9 mouse cellular contexts compared by ENCODE assay signal in the genomic region with DNA sequence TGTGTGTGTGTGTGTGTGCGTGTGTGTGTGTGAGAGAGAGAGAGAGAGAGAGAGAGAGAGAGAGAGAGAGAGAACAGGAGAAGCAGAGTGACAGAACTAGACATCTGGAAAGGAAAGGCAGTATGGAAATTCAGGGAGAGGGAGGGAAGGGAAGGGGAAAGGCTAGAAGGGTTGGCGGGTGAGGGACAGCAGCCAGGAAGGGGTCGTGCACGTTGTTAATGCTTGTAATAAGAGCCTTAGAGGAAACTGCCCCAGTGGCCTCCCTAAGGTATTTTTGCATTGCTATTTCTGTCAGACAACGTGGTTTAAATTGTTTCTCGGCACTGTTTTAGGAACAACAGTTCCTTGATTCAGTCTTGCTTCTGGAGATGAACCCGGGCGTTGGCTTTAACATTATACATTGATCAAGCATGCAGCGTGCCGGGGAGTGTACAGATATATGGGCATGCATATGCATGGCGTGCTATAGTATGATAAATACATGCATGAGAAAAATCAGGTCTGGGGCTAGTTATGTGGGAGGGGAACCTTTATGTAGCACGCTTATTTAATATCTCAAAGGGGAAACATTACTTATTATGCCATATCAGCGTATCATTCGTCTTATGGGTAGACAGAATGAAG. TPM values are rescaled to one million over a fixed set of nuclear protein-coding genes. Genes with fewer than 3 reads are reported as not detected.
DNase-seq lines count a peak whose midpoint lies in the region; ATAC-seq and TF ChIP-seq lines count a peak whose summit lies in the region.
"Had no signal": no experiment of that assay in that cellular context is flagged by ENCODE, and none has a peak within 500 bp of the region (broad histone marks: within the 10 kb centered on the region; RNA-seq: fewer than 3 reads in every experiment).

No protein-coding gene starts in this region.

- 35% methylated on average over 14 of the region's 14 CpGs for WGBS in kidney, postnatal 0 days
- WGBS in embryonic facial prominence, embryonic 13.5 days, result 17% methylated on average over 14 of the region's 14 CpGs
- 33% methylated on average over 14 of the region's 14 CpGs for WGBS in hindbrain, embryonic 14.5 days
- WGBS in neural tube, embryonic 15.5 days, result 35% methylated on average over 14 of the region's 14 CpGs
- WGBS in lung, postnatal 0 days, result 42% methylated on average over 14 of the region's 14 CpGs

- no peak overlapping the region for H3K9ac ChIP-seq in kidney, postnatal 0 days (ENCODE audit: low read depth, low read length)
- no peak overlapping the region for H3K9ac ChIP-seq in embryonic facial prominence, embryonic 13.5 days
- 0 out of 2 replicates have a peak overlapping the region, but pooled peaks have one; percentile 17 for H3K9ac ChIP-seq in hindbrain, embryonic 14.5 days
- H3K9ac ChIP-seq in neural tube, embryonic 15.5 days (replicated peaks), result no peak overlapping the region
- no peak overlapping the region for H3K9ac ChIP-seq in lung, postnatal 0 days (replicated peaks; ENCODE audit: low read depth)

- no peak for TF ChIP-seq CTCF in kidney, postnatal 0 days (IDR thresholded peaks at IDR 0.05; ENCODE audit: low read depth)
- TF ChIP-seq CTCF in lung, postnatal 0 days (IDR thresholded peaks at IDR 0.05), result no peak

- H3K27me3 ChIP-seq in kidney, postnatal 0 days (ENCODE audit: insufficient read depth, low read length), result no peaks in the 10 kb centered on the region
- no peaks in the 10 kb centered on the region for H3K27me3 ChIP-seq in embryonic facial prominence, embryonic 13.5 days
- H3K27me3 ChIP-seq in hindbrain, embryonic 14.5 days (ENCODE audit: control insufficient read depth, insufficient read depth, low read length), result no peaks in the 10 kb centered on the region
- H3K27me3 ChIP-seq in neural tube, embryonic 15.5 days (replicated peaks), result no peaks in the 10 kb centered on the region
- no peaks in the 10 kb centered on the region for H3K27me3 ChIP-seq in lung, postnatal 0 days (replicated peaks; ENCODE audit: insufficient read depth, low read length)

- H3K27ac ChIP-seq in kidney, postnatal 0 days, result no peak overlapping the region
- peak overlapping the region; percentile 82 for H3K27ac ChIP-seq in embryonic facial prominence, embryonic 13.5 days
- H3K27ac ChIP-seq in hindbrain, embryonic 14.5 days, result peak overlapping the region; percentile 61
- peak overlapping the region; percentile 70 for H3K27ac ChIP-seq in neural tube, embryonic 15.5 days (replicated peaks)
- H3K27ac ChIP-seq in lung, postnatal 0 days (ENCODE audit: low read length), result no peak overlapping the region

- no peaks in the 10 kb centered on the region for H3K36me3 ChIP-seq in kidney, postnatal 0 days (ENCODE audit: insufficient read depth, low read length)
- no peaks in the 10 kb centered on the region for H3K36me3 ChIP-seq in embryonic facial prominence, embryonic 13.5 days
- no peaks in the 10 kb centered on the region for H3K36me3 ChIP-seq in hindbrain, embryonic 14.5 days (replicated peaks; ENCODE audit: control insufficient read depth, insufficient read depth)
- H3K36me3 ChIP-seq in neural tube, embryonic 15.5 days, result no peaks in the 10 kb centered on the region
- H3K36me3 ChIP-seq in lung, postnatal 0 days (ENCODE audit: insufficient read depth, low read length), result no peaks in the 10 kb centered on the region

- H3K4me3 ChIP-seq in kidney, postnatal 0 days (replicated peaks; ENCODE audit: low read depth, low read length), result no peak overlapping the region
- no peak overlapping the region; the same call in 1 of the 2 replicates for H3K4me3 ChIP-seq in embryonic facial prominence, embryonic 13.5 days
- no peak overlapping the region for H3K4me3 ChIP-seq in hindbrain, embryonic 14.5 days (replicated peaks; ENCODE audit: low read length)
- H3K4me3 ChIP-seq in neural tube, embryonic 15.5 days (replicated peaks), result no peak overlapping the region
- no peak overlapping the region for H3K4me3 ChIP-seq in lung, postnatal 0 days (ENCODE audit: low read depth, low read length)
- H3K4me3 ChIP-seq: megakaryocyte, embryonic 14.5 days had no signal

- no peaks in the 10 kb centered on the region for H3K9me3 ChIP-seq in kidney, postnatal 0 days (replicated peaks; ENCODE audit: low read length)
- H3K9me3 ChIP-seq in embryonic facial prominence, embryonic 13.5 days, result no peaks in the 10 kb centered on the region
- no peaks in the 10 kb centered on the region for H3K9me3 ChIP-seq in hindbrain, embryonic 14.5 days (ENCODE audit: control insufficient read depth, low read length)
- H3K9me3 ChIP-seq in neural tube, embryonic 15.5 days (replicated peaks), result no peaks in the 10 kb centered on the region
- H3K9me3 ChIP-seq in lung, postnatal 0 days (ENCODE audit: low read length), result no peaks in the 10 kb centered on the region

- H3K4me1 ChIP-seq in kidney, postnatal 0 days (replicated peaks; ENCODE audit: insufficient read depth, low read length), result no peaks in the 10 kb centered on the region
- peaks cover 52% of the 10 kb centered on the region for H3K4me1 ChIP-seq in embryonic facial prominence, embryonic 13.5 days
- H3K4me1 ChIP-seq in hindbrain, embryonic 14.5 days (replicated peaks; ENCODE audit: control insufficient read depth, insufficient read depth, low read length), result peaks cover 23% of the 10 kb centered on the region
- peaks cover 28% of the 10 kb centered on the region for H3K4me1 ChIP-seq in neural tube, embryonic 15.5 days
- no peaks in the 10 kb centered on the region for H3K4me1 ChIP-seq in lung, postnatal 0 days (ENCODE audit: insufficient read depth, low read depth, low read length)
- H3K4me1 ChIP-seq: megakaryocyte, embryonic 14.5 days had no signal

- ATAC-seq in kidney, postnatal 0 days (replicated peaks; ENCODE audit: low FRiP score, low read depth), result no peak
- ATAC-seq in embryonic facial prominence, embryonic 13.5 days (ENCODE audit: insufficient number of reproducible peaks, insufficient read depth, low FRiP score, low TSS enrichment, low read depth), result no peak
- peak; percentile 34; the same call in 1 of the 2 replicates for ATAC-seq in hindbrain, embryonic 14.5 days (ENCODE audit: low FRiP score)
- 0 out of 2 replicates have a peak, but pooled peaks have one; percentile 36 for ATAC-seq in neural tube, embryonic 15.5 days (ENCODE audit: low FRiP score)
- ATAC-seq in lung, postnatal 0 days, result no peak

- TF ChIP-seq EP300 in lung, postnatal 0 days (IDR thresholded peaks at IDR 0.05), result no peak

- H3K4me2 ChIP-seq in kidney, postnatal 0 days (ENCODE audit: low read length), result no peak overlapping the region
- peak overlapping the region; percentile 46 for H3K4me2 ChIP-seq in embryonic facial prominence, embryonic 13.5 days
- H3K4me2 ChIP-seq in hindbrain, embryonic 14.5 days (replicated peaks), result peak overlapping the region; percentile 6
- H3K4me2 ChIP-seq in neural tube, embryonic 15.5 days, result peak overlapping the region; percentile 26
- H3K4me2 ChIP-seq in lung, postnatal 0 days (replicated peaks; ENCODE audit: low read depth, low read length), result no peak overlapping the region

- DNase-seq in kidney, postnatal 0 days (ENCODE audit: low spot score), result peak; percentile 69
- no peak for DNase-seq in kidney, postnatal 10 days
- DNase-seq in hindbrain, embryonic 14.5 days (ENCODE audit: low spot score), result no peak
- DNase-seq in lung, postnatal 0 days (ENCODE audit: low spot score), result no peak
- no peak for DNase-seq in adrenal gland, adult 8-10 months
- no peak for DNase-seq in adrenal gland, postnatal 14 days

RNA-seq across cellular contexts. Expression of a gene that starts 52.6 kb away (rescaled TPM):
- polyA plus RNA-seq in kidney, postnatal 0 days (2015; fragmentation: Nextera tagmentation; extraction: Ambion mirVana), result 2.1 and 2.5 TPM in 2 replicates
- polyA plus RNA-seq in embryonic facial prominence, embryonic 13.5 days (2015; fragmentation: Nextera tagmentation; extraction: Ambion mirVana), result 8.7 and 9.4 TPM in 2 replicates
- polyA plus RNA-seq in hindbrain, embryonic 14.5 days (2014; fragmentation: Nextera tagmentation; extraction: Ambion mirVana), result 3.6 and 3.7 TPM in 2 replicates
- 3.0 TPM in 2 replicates for polyA plus RNA-seq in neural tube, embryonic 15.5 days (2015; fragmentation: Nextera tagmentation; extraction: Ambion mirVana)
- 10.2 and 10.5 TPM in 2 replicates for polyA plus RNA-seq in lung, postnatal 0 days (2015; fragmentation: Nextera tagmentation; extraction: Ambion mirVana)
- 10 to 100 TPM; 32.1 to 51.5 (median 39.7) TPM for total RNA-seq in adrenal gland, adult 8-10 months (2022)
- total RNA-seq in adrenal gland, postnatal 14 days (2021), result 32.1 and 33.3 TPM in 2 replicates

Comparison
In these comparisons a context has a peak if more than half of its experiments do, and no peak if none do; other contexts are left out.
1. ATAC-seq: peak in hindbrain, embryonic 14.5 days (single experiment) and neural tube, embryonic 15.5 days (single experiment); none in kidney, postnatal 0 days (single experiment), embryonic facial prominence, embryonic 13.5 days (single experiment) and lung, postnatal 0 days (single experiment).
2. H3K27ac ChIP-seq: peak in embryonic facial prominence, embryonic 13.5 days (single experiment), hindbrain, embryonic 14.5 days (single experiment) and neural tube, embryonic 15.5 days (single experiment); none in kidney, postnatal 0 days (single experiment) and lung, postnatal 0 days (single experiment).
3. H3K4me2 ChIP-seq: peak in embryonic facial prominence, embryonic 13.5 days (single experiment), hindbrain, embryonic 14.5 days (single experiment) and neural tube, embryonic 15.5 days (single experiment); none in kidney, postnatal 0 days (single experiment) and lung, postnatal 0 days (single experiment).